Mouse (Mus musculus) gastrocnemius, postnatal 14 days (tissue): Measurements from ENCODE around the gene Slc7a11. TPM values are rescaled to one million over a fixed set of nuclear protein-coding genes. Genes with fewer than 3 reads are reported as not detected.

Experiments
- DNase-seq: peaks from one replicate; pipeline ENCODE4 v3.0.0; 2021; ENCODE audit warnings: mixed read lengths
- intact Hi-C: fragments of 180-260 bp; cut with DNase I; formaldehyde crosslinking; loops from one replicate; pipeline ENCODE4 v1.15.1; 2025; ENCODE audit warnings: low total_unique reads
- total RNA-seq, 2 experiments: library from RNA; stranded (reverse); gene quantifications; 2 replicates each; pipeline ENCODE4 v1.2.3; 2021

Gene Slc7a11
- total RNA-seq, 2 experiments from 2014 or later: 0.27 to 0.41 TPM

DNA sequence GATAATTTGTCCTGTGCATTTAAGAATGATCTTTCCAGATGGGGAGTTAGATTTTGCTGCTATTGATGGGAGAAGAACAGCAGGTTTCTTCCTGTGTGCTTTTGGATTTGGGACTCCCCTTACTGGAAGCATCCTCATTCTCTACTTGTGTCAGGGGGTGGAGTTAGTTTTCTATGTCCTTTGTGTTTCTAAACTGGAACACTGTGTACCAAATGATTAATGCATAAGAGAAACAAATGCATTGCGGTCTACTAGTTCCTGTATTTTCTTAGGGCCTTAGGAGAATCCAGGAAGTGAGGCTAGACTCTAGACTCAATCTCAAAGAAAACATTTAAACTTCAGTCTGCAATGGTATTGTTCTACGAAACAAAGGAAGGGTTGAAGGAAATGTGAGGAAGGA lies 122.6 kb downstream of the Slc7a11 start:
- DNase-seq: no peak
- intact Hi-C loops: no loop called here

GRCm38 (mm10) chr3:50318074-50318473 lies 125.3 kb downstream of the Slc7a11 start:
- intact Hi-C loops: no loop called here
- DNase-seq: no peak

DNA sequence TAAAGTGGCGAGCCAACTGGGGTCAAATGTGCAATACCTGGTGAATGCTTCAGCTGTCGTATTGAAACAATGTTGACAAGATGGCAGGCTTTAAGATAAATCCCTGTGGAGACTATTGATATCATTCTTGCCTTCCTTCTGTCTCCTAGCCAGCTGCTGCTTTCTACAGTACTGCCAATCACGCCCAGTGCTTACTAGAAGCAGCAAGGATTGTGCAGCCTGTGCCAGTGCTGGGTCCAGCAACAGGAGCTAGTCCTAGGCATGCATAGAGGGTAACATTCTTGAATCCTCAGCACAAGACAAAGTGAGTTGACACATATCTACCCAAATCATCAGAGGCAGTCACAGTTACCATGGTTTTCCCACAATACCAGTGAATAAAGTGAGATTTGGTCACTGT lies 129.6 kb downstream of the Slc7a11 start:
- DNase-seq: no peak
- intact Hi-C loops: no loop called here

DNA sequence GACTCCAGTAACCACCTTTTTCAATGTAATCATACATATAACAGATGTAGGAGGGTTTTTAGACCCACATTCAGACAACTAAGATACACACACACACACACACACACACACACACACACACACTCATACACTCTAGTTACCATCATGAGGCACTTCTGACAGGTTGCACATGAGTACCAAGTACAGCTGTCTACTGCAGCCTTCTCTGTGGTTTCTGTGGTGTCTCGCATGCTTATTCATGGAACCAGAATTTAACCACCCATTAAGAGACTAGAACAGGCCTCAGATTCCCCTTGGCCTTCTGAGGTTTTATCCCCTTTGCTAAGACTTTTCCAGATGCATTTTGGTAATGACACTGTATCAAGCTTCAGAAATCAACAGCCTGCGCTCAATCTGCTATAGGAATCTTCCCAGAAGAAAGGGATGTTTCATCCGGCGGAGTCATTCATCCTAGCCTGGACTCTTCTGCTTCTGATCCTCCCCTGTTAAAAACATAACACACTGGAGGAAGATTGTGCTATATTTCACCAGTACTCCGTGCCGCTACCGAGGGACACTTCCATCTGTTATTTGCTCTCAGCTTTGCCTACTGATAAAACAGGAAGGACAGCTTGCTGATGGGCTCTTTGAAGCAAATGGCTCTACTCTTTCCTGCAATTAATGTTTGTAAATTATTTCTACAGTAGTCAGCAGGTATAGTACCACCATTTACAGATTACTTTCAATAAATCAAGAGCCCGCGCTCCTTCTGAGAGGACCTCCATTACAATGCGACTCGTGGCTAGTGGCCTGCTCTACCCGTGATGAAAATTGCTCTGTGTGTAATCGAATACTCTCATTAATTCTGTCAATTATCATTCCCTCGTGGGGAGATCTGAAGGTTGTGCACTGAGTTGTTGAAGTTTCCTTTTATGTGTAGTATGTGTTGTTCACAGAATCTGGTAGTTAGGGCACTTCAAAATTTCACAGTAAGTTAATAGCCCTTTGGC lies 135.8 kb downstream of the Slc7a11 start:
- DNase-seq: no peak
- intact Hi-C loops: loop anchor here (5.0 kb wide), 1 partner anchor 605 kb away; no protein-coding TSS in a partner anchor

DNA sequence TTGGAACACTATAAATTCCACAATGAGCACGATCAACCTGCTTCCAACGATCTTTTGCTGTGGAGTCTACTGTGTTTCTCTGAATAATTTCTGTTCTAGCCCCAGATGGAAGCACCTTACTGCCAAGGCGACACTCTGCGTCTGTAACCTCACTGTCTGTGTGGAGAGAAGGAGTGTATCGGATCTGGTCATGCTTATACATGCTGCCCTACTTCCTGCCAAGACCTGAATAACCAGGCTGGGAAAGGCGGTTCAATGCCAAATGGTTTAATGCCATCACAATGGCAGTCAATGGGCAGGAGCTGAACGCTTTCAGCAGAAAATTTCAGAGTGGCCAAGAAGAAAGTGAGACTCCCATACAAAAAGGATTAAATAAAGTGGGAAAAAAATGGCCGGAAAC lies 137.1 kb downstream of the Slc7a11 start:
- intact Hi-C loops: loop anchor here (5.0 kb wide), 1 partner anchor 606 kb away; no protein-coding TSS in a partner anchor
- DNase-seq: no peak

DNA sequence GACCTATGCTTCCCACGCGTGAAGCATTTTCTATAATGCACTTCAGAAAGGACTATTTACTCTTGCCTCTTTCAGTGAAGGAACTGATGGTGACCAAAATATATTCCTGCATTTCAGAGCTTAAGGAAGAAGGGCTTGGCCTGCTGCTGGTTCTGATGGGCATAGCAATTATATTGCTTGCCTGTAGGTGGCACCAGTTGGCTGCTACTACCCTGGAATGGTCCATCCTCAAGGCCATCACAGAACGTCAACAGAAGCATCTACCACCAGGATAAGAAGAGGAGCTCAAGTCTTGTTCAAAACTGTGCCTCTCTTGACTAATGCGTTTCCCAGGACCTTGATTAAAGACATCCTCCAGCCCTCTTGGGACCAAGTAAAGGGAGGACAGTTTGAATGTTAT lies 139.3 kb downstream of the Slc7a11 start:
- intact Hi-C loops: loop anchor here (5.0 kb wide), 2 partner anchors 78 to 818 kb away; no protein-coding TSS in a partner anchor
- peak; percentile 16 for DNase-seq

- no peak for DNase-seq
- intact Hi-C loops: loop anchor here (5.0 kb wide), 2 partner anchors 80 to 820 kb away; no protein-coding TSS in a partner anchor
Observed at GRCm38 (mm10) chr3:50302648-50303047, 140.8 kb downstream of the Slc7a11 start.

- peak; percentile 15 for DNase-seq
- intact Hi-C loops: loop anchor here (5.0 kb wide), 2 partner anchors 81 to 821 kb away; no protein-coding TSS in a partner anchor
Observed at GRCm38 (mm10) chr3:50300952-50301303, 142.5 kb downstream of the Slc7a11 start.

DNA sequence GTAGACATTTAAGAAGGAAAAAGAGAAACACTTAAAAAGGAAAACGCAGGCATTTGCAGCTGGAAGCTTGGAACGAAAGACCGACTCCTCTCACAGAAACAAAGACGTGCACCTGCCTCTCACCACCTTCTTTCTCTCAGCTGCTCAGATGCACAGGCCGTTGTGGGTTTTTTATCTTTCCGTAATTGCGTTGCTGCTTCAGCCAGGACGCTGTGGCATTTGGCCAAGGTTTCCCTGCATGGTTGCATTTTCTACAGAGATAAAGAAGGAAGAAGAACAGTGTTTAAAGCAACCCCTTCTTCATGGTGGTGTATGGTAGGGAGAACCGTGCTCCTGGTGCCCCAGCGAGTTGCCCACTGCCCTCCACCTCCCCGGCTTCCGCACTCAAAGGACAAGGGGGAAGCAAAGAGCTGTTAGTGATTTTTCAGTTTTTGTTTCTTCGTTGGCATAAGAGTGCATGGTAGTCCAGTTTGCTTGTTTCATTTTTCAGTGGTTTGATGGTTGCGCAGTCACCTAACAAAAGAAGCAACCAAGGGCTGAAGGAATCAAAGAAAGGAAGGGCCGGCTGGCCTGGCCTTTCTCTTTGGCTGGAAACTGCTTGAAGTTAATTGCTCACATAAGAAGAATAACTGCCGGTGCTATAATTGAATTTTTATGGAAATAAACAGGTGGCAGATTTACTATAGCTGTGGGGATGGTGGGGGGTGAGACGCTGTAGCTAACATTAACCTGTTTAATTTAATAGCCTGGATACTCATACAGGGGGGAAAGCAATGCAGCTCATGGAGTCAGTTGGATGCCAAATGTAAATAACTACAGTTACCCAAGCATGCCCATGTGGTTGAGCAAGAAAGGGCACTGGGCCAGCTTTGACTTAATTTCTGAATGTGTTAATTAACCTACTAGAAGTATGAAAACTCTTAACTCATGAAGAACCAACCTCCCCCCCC lies 143.1 kb downstream of the Slc7a11 start:
- no peak for DNase-seq
- intact Hi-C loops: loop anchor here (5.0 kb wide), 2 partner anchors 82 to 822 kb away; no protein-coding TSS in a partner anchor

GRCm38 (mm10) chr3:50298366-50298991 lies 144.9 kb downstream of the Slc7a11 start:
- no peak for DNase-seq
- intact Hi-C loops: no loop called here

GRCm38 (mm10) chr3:50296956-50297355 lies 146.5 kb downstream of the Slc7a11 start:
- no peak for DNase-seq

GRCm38 (mm10) chr3:50275023-50275422 lies 168.4 kb downstream of the Slc7a11 start:
- no peak for DNase-seq
- intact Hi-C loops: no loop called here

More at GRCm38 (mm10) chr3:50296956-50297355, 146.5 kb downstream of the Slc7a11 start:
- intact Hi-C loops: no loop called here

GRCm38 (mm10) chr3:50272222-50272621 lies 171.2 kb downstream of the Slc7a11 start:
- intact Hi-C loops: no loop called here
- no peak for DNase-seq

- intact Hi-C loops: no loop called here
Observed at GRCm38 (mm10) chr3:50269680-50270079, 173.7 kb downstream of the Slc7a11 start.

DNA sequence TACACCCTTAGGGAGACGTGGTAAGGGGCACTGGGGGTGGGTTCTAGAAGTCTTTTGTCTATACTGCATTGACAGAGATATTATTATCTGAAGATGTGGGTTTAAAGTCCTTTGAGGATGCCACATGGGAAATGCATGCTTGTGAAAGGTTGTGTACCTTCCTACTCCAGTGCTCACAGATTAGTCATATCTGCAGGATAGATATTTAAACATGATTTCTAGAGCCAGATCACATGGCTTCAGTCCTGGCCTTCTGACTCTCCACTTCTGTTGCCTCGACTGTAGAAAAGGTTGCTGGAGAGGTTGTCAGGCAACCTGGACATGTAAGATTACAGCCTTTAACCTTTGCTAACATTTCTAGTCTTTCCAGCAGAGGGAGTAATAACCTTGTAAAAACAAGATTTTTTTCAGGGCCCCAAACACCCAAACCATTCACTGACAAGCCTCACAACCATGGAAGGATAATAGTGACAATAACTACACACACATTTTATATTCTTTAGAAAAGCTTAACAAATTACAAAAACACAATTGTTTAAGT lies 180.8 kb downstream of the Slc7a11 start:
- no peak for DNase-seq
- intact Hi-C loops: no loop called here

More at GRCm38 (mm10) chr3:50269680-50270079, 173.7 kb downstream of the Slc7a11 start:
- DNase-seq: no peak

- DNase-seq: no peak
- intact Hi-C loops: no loop called here
Observed at GRCm38 (mm10) chr3:50262066-50262465, 181.3 kb downstream of the Slc7a11 start.

GRCm38 (mm10) chr3:50260667-50261066 lies 182.7 kb downstream of the Slc7a11 start:
- intact Hi-C loops: no loop called here
- DNase-seq: no peak

DNA sequence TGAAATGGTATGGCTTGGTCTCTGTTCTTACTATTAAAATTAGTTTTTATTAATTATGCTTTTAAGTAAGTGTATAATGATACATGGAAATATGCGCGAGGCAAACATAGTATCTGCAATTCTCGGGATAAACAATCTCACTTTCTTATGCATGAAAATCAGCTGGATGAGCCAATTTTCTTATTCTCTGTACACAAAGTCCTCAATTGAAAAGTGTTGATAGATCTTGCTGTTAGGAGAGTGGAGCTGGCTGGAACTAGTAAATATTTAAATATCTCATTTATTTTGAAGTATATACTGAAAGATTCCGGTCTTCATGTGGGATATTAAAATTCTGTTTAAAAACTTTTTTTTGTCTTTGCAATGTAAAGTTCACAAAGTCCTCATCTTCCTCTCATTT lies 184.6 kb downstream of the Slc7a11 start:
- intact Hi-C loops: no loop called here

More for the DNA sequence above, 184.6 kb downstream of the Slc7a11 start:
- no peak for DNase-seq
